Mouse (Mus musculus) left cerebral cortex, postnatal 14 days (tissue): ENCODE measurements at regions not wholly inside any gene's neighbourhood (a gene's known extent, or its start where the extent isn't known, plus 50 kb on each side); places are given as distances from the start of the nearest gene placed in this dataset.

Experiments
- DNase-seq, 2 experiments: peaks; one replicate each; pipeline ENCODE4 v3.0.0; 2021 to 2022; ENCODE audit warnings: low spot score in 2 of 2, mixed read lengths in 1 of 2
- intact Hi-C: fragments of 180-260 bp; cut with DNase I; formaldehyde crosslinking; loops from one replicate; pipeline ENCODE4 v1.15.1; 2025

- no peak for DNase-seq
- intact Hi-C loops, result no loop called here
Observed at GRCm38 (mm10) chr13:47298010-47298409, 175.6 kb downstream of the Rnf144b start.

GRCm38 (mm10) chr13:47300486-47300885 lies 178.0 kb downstream of the Rnf144b start:
- intact Hi-C loops, result loop anchor here (10.0 kb wide), 2 partner anchors 964 to 1344 kb away; partner anchors contain the start of gene Id4

GRCm38 (mm10) chr13:47301070-47301469 lies 178.6 kb downstream of the Rnf144b start:
- DNase-seq, result peak; percentile 32 to 39
- intact Hi-C loops, result loop anchor here (1.0 to 10.0 kb wide), 3 partner anchors 964 to 1344 kb away; partner anchors contain the start of gene Id4

More at GRCm38 (mm10) chr13:47300486-47300885, 178.0 kb downstream of the Rnf144b start:
- no peak for DNase-seq

DNA sequence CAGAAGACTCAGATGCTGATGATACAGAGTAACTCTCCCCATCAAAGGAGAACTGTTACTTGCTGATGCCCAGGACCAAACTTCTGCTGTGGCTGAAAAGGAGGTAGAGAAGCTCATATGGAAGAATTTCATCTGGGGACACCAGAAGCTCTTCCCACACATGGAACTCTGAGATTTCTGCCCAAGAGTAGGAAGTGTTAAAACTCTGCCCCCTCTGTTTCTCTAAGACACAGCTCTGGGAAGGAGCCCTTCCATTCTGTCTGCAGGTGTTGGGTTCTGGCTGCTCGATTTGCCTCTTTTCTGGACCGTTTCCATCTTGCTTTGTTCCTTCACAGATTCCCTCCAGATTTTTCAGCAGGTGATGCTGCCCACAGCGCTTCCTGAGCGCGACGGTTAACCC lies 187.0 kb downstream of the Rnf144b start:
- intact Hi-C loops, result loop anchor here (10.0 kb wide), 2 partner anchors 955 to 1335 kb away; partner anchors contain the start of gene Id4
- peak in 1 of 2 experiments; percentile 22 for DNase-seq

DNA sequence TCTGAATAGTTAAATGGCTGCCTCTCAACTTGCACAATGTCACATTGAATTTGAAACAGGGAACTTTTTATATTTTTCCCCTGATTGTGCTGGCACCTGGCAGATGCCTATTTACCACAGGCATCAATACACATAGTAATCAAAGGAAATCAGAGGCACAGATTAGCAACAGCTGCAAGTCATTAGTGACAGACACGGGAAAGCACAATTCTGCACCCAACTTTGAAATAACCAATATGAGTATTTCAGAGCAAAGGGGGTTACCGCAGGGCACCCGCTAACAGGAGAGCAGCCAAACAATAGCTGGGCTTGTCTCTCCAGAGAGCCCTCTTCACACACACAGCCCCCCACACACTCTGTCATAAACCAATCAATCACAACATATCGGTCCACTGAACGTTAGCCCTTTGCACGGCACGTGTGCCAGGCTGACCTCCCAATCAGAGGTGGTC lies 188.3 kb downstream of the Rnf144b start:
- peak; percentile 8 to 30 for DNase-seq

DNA sequence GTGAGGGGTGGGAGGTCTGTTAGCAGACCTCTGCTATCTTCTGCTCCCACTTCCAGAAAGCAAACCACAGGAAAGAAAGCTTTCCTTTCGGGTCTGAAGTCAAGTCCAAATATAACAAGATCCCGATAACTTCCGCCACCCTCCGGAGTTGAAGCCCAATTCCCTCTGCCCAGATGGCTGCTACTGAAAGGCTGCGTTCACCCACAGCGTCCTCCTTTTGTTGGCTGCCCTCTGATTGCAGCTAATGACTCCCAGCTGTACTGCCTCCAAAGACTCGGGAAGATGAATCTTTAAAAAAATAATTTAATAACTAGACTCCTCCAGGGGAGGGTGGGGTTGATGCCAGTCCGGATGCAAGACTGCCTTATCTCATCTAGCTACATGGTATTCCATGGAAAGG lies 197.1 kb downstream of the Rnf144b start:
- intact Hi-C loops, result no loop called here
- no peak for DNase-seq

More for the DNA sequence above, 188.3 kb downstream of the Rnf144b start:
- intact Hi-C loops, result no loop called here

- intact Hi-C loops, result no loop called here
- no peak for DNase-seq
Observed at GRCm38 (mm10) chr13:47321876-47322275, 199.4 kb downstream of the Rnf144b start.

GRCm38 (mm10) chr13:47335996-47336684 lies 213.7 kb downstream of the Rnf144b start:
- peak; percentile 59 to 86 for DNase-seq
- intact Hi-C loops, result no loop called here

GRCm38 (mm10) chr13:47336865-47337441 lies 214.5 kb downstream of the Rnf144b start:
- peak; percentile 26 to 52 for DNase-seq
- intact Hi-C loops, result no loop called here

GRCm38 (mm10) chr13:47339411-47339810 lies 217.0 kb downstream of the Rnf144b start:
- DNase-seq, result no peak
- intact Hi-C loops, result no loop called here

- no peak for DNase-seq
- intact Hi-C loops, result no loop called here
Observed at GRCm38 (mm10) chr13:47342361-47342760, 219.9 kb downstream of the Rnf144b start.

- intact Hi-C loops, result loop anchor here (5.0 kb wide), 1 partner anchor 927 kb away; no protein-coding TSS in a partner anchor
- DNase-seq, result no peak
Observed at GRCm38 (mm10) chr13:47345576-47345975, 223.1 kb downstream of the Rnf144b start.

- intact Hi-C loops, result loop anchor here (2.0 to 5.0 kb wide), 2 partner anchors 924 to 1117 kb away; no protein-coding TSS in a partner anchor
- no peak for DNase-seq
Observed at GRCm38 (mm10) chr13:47347835-47348234, 225.4 kb downstream of the Rnf144b start.

- intact Hi-C loops, result loop anchor here (2.0 to 5.0 kb wide), 2 partner anchors 924 to 1116 kb away; no protein-coding TSS in a partner anchor
- peak; percentile 83 to 93 for DNase-seq
Observed at GRCm38 (mm10) chr13:47348517-47349145, 226.2 kb downstream of the Rnf144b start.

DNA sequence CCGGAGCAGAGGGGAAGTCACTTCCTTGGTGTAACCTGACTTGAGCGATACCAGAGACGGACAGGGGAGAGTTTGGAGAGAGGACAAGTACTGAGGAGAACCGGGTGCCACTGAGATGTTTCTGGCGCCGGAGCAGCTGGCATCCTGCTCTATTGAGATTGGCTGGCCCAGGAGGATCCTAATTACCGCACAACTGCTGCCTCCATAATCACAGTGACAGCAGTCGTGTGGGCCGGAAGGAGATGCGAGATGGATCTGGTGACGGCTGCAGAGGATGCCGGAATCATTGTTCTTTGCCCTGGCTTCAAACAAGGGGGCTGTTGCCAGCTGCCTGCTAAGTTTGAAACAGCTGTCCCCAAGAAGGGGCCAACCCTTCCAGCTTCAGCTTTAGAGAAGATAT lies 232.0 kb downstream of the Rnf144b start:
- peak in 1 of 2 experiments; percentile 34 for DNase-seq
- intact Hi-C loops, result no loop called here

DNA sequence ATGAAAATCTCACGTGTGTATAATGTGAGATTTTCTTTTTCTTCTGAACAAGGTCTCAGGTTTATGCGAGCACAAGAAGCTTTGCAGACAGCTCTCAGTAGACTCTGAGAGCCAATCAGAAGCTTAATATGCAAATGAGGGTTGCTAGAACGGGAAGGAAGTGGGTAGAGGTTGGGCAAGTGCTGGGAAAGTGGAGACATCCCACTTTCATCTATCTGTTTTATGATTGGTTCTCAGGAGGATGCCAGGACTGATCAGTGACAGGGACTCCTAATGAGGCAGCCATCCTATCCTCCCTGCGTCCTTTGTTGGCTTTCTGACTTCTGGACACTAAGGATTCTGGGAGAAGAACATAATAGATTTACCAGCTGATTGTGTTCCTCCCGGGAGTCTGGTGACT lies 232.7 kb downstream of the Rnf144b start:
- intact Hi-C loops, result no loop called here
- no peak for DNase-seq

GRCm38 (mm10) chr13:47358986-47359385 lies 236.5 kb downstream of the Rnf144b start:
- no peak for DNase-seq
- intact Hi-C loops, result no loop called here

DNA sequence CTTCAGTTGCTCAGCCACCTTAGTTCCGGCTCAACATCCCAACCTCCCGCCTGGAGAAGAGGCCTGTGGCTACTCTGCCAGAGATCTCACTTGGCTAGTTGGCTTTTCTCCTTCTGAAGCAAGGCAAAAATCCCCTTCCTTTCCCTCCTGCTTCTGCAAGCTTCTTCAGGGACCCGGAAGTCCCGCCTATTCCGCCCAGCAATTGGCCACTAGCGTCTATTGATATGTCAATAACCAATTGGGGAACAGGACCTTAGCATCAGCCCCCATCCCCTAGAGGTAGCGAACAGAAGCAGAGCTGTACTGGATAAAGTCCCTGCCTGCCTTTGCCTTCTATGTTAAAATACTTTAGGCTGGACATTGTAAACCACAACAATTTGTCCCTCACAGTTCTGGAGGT lies 243.3 kb downstream of the Rnf144b start:
- DNase-seq, result no peak
- intact Hi-C loops, result no loop called here

DNA sequence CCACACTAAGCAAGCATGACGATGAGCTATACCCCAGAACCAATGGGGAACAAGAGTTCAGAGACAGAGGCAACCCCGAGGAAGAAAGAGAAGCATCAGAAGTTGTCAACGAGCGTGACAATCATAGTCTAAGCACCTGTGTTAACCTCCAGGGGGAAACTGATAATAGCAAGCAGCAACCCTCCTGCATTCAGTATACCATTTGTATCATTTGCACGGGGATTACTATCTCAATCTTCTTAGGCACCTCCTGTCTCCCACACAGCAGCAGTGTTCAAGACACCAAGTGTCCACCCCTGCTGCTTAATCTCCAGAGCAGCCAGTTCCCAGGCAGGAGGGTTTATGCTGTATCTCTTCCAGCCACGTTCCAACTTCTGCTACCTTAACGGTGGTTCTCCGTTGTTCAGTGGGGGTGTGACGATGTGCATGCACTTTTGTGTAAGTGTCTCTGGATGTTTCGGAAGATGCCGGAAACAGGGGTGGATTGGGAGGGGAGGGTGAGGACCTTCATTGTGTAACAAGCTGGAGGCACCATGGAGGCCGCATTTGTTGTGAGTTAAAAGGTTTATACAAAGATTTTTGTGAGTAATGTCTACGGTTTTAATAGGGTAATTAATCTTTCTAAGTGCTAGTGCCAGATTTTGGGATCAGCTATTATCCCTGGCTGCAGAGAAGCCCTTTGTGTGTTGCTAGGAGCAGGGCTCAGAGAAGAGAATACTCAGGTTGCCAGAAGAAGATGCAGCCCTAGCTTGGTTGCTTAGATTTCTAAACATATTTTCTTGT lies 245.8 kb downstream of the Rnf144b start:
- no peak for DNase-seq
- intact Hi-C loops, result no loop called here
